ENCODE assay signal across 25 mouse cellular contexts in genomic region chr10:127698966-127699365, GRCm38 (mm10). TPM values are rescaled to one million over a fixed set of nuclear protein-coding genes. Genes with fewer than 3 reads are reported as not detected.
"Had no signal": no experiment of that assay in that cellular context is flagged by ENCODE, and none has a peak within 500 bp of the region (broad histone marks: within the 10 kb centered on the region; RNA-seq: fewer than 3 reads in every experiment).

No protein-coding gene starts in this region.

- H3K9me3 ChIP-seq: kidney, embryonic 15.5 days; megakaryocyte, embryonic 14.5 days; midbrain, embryonic 12.5 days; midbrain, embryonic 15.5 days; neural tube, embryonic 13.5 days had no signal

- H3K9ac ChIP-seq: kidney, embryonic 15.5 days; liver, embryonic 14.5 days; liver, postnatal 0 days; lung, embryonic 14.5 days; midbrain, embryonic 12.5 days; midbrain, embryonic 15.5 days; neural tube, embryonic 13.5 days had no signal

- DNase-seq: kidney, adult 8-10 months; kidney, postnatal 10 days; kidney, postnatal 36 days; layer of hippocampus, postnatal 36 days; liver, postnatal 0 days; lung, embryonic 14.5 days; lung, postnatal 10 days; lung, postnatal 36 days; retina, postnatal 1 day; right cerebral cortex, postnatal 25 days; spleen, adult 18-20 months; thymus, adult 18-20 months; thymus, postnatal 36 days had no signal

- H3K4me1 ChIP-seq: kidney, embryonic 15.5 days; megakaryocyte, embryonic 14.5 days; midbrain, embryonic 12.5 days; midbrain, embryonic 15.5 days; neural tube, embryonic 13.5 days had no signal

- H3K27ac ChIP-seq: kidney, embryonic 15.5 days; left cerebral cortex, adult 2 months; liver, embryonic 14.5 days; midbrain, embryonic 12.5 days; midbrain, embryonic 15.5 days; neural tube, embryonic 13.5 days had no signal

- H3K27me3 ChIP-seq: kidney, embryonic 15.5 days; midbrain, embryonic 12.5 days; midbrain, embryonic 15.5 days; neural tube, embryonic 13.5 days had no signal

- H3K4me2 ChIP-seq: kidney, embryonic 15.5 days; liver, embryonic 11.5 days; lung, embryonic 14.5 days; midbrain, embryonic 12.5 days; midbrain, embryonic 15.5 days; neural tube, embryonic 13.5 days had no signal

- H3K4me3 ChIP-seq: kidney, embryonic 15.5 days; left cerebral cortex, adult 2 months; megakaryocyte, embryonic 14.5 days; midbrain, embryonic 12.5 days; midbrain, embryonic 15.5 days; myocyte; neural tube, embryonic 13.5 days had no signal

- ATAC-seq: liver, postnatal 0 days; midbrain, embryonic 15.5 days had no signal

RNA-seq across cellular contexts. Expression of gene Myo1a, which starts 6.0 kb away (rescaled TPM):
- polyA plus RNA-seq: liver, embryonic 11.5 days had no signal

RNA-seq across cellular contexts. Expression of gene Tac2, which starts 25.3 kb away (rescaled TPM):
- total RNA-seq: neutrophil, adult 5-6 weeks had no signal
- polyA plus RNA-seq: lung, embryonic 14.5 days; midbrain, embryonic 12.5 days; midbrain, embryonic 15.5 days; testis, adult 2 months; urinary bladder, adult 2 months had no signal
